Mouse (Mus musculus) E14TG2a.4 (cell line): ENCODE measurements around the gene Hoxc5.

Experiments used
- CTCF ChIP-seq: conservative IDR thresholded peaks from 2 replicates; pipeline ENCODE4 v1.5.1; 2014; ENCODE audit warnings: low read length
- POU5F1 ChIP-seq: IDR thresholded peaks from 2 replicates; pipeline ENCODE4 v1.6.1; 2014; ENCODE audit warnings: low read length, borderline replicate concordance

GRCm38 (mm10) chr15:103002821-103003448 lies 35.7 kb downstream of the Hoxc5 start:
- TF ChIP-seq CTCF (no peak), POU5F1 (no peak)
